Mouse (Mus musculus) liver, embryonic 11.5 days (tissue): ENCODE data around the gene Nipbl. TPM values are rescaled to one million over a fixed set of nuclear protein-coding genes. Genes with fewer than 3 reads are reported as not detected.

Source experiments
- ATAC-seq: fragments of 200-750 bp; cut with Nextera tagmentation; replicated peaks from 2 replicates; pipeline ENCODE4 v1.8.0; 2017; ENCODE audit warnings: moderate number of reproducible peaks, mild to moderate bottlenecking, moderate TSS enrichment, moderate library complexity; ENCODE audit not compliant: low FRiP score
- DNase-seq: peaks from one replicate; pipeline ENCODE4 v3.0.0-alpha.2; 2017; ENCODE audit warnings: low spot score
- H3K27ac ChIP-seq: fragments of 300-500 bp; sonication (generic); 2 replicates; pipeline ENCODE4 v1.5.1; 2014; ENCODE audit warnings: mild to moderate bottlenecking, low read depth, low read length, control low read depth
- H3K27me3 ChIP-seq: fragments of 300-500 bp; sonication (generic); replicated peaks from 2 replicates; pipeline ENCODE4 v1.6.1; 2014; ENCODE audit warnings: low read length, mixed read lengths; ENCODE audit not compliant: control insufficient read depth, insufficient read depth
- H3K36me3 ChIP-seq: fragments of 300-500 bp; sonication (generic); 2 replicates; pipeline ENCODE4 v1.6.1; 2014; ENCODE audit warnings: mild to moderate bottlenecking, low read length, moderate library complexity, mixed read lengths; ENCODE audit not compliant: control insufficient read depth, insufficient read depth
- H3K4me1 ChIP-seq: fragments of 300-500 bp; sonication (generic); replicated peaks from 2 replicates; pipeline ENCODE4 v1.6.1; 2014; ENCODE audit warnings: low read length, mixed read lengths; ENCODE audit not compliant: control insufficient read depth, insufficient read depth
- H3K4me2 ChIP-seq: fragments of 300-500 bp; sonication (generic); 2 replicates; pipeline ENCODE4 v1.6.1; 2014; ENCODE audit warnings: mild to moderate bottlenecking, control low read depth, moderate library complexity
- H3K4me3 ChIP-seq: fragments of 300-500 bp; sonication (generic); 2 replicates; pipeline ENCODE4 v1.5.1; 2014; ENCODE audit warnings: low read depth, low read length, control low read depth
- H3K9ac ChIP-seq: fragments of 300-500 bp; sonication (generic); 2 replicates; pipeline ENCODE4 v1.6.1; 2014; ENCODE audit warnings: low read depth, low read length, control low read depth
- H3K9me3 ChIP-seq: fragments of 300-500 bp; sonication (generic); 2 replicates; pipeline ENCODE4 v1.6.1; 2016; ENCODE audit warnings: low read length, inconsistent platforms, mixed read lengths; ENCODE audit not compliant: control insufficient read depth
- WGBS: fragments of 180-500 bp; shearing (Covaris S2); extraction: QIAGEN DNeasy Blood & Tissue Kit; methylation state at CpG from one replicate; pipeline ENCODE4 v1.1.7; 2014; 5-methylcytosine and 5-hydroxymethylcytosine counted together
- polyA plus RNA-seq: library from polyadenylated mRNA; unstranded; fragments of >200 nt; fragmentation: Nextera tagmentation; extraction: Ambion mirVana; gene quantifications from 2 replicates; pipeline ENCODE4 v1.2.1, GENCODE M21; 2014

Nipbl gene
- polyA plus RNA-seq, 1 experiment from 2014 or later = 16.8 TPM

DNA sequence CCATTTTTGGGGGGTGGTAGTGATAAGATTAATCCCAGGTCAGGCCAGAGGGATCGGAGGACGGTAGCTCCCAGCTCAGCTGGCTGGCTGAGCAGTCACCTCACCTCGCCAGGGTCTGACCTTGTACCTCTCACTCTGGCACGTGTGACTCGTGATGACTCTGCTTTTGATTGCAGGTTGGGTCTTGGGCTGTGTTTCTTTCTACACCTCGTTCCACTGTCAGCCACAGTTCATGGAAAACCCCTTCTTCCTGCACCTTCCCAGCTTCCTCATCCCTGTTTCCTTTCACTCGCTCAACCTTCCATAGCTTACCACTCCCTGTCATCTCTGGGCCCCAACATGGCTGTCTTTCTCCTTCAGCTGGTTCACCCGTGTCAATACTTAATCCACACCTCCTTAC lies 172.3 kb downstream of the Nipbl start:
- DNase-seq = no peak
- H3K4me3 ChIP-seq = no peak overlapping the region
- H3K9me3 ChIP-seq = no peaks in the 10 kb centered on the region
- H3K4me2 ChIP-seq = no peak overlapping the region
- no peak overlapping the region for H3K27ac ChIP-seq
- no peaks in the 10 kb centered on the region for H3K27me3 ChIP-seq
- H3K36me3 ChIP-seq = peaks cover 3% of the 10 kb centered on the region
- WGBS = 79% methylated on average over 8 of the region's 8 CpGs
- ATAC-seq = no peak
- no peak overlapping the region for H3K9ac ChIP-seq
- H3K4me1 ChIP-seq = no peaks in the 10 kb centered on the region

DNA sequence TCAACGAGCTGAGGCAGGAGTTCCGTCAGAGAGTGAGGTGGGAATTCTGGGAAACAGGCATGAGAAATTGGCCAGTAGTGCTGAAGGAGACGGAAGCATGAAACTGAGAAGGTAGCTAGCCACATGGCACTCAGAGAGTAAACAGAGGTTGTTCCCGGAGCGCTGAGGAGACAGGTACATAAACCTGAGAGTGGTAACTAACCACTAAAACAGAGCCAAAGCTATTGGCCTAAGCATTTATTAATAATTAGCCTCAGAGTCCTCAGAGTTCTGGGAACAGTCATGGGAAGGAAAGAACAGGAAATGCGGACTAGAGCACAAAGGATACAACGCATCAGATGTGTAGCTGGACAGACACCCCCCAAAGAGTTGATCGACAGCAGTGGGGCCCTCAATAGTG lies 176.0 kb downstream of the Nipbl start:
- no peak overlapping the region for H3K9ac ChIP-seq
- 88% methylated on average over 8 of the region's 8 CpGs for WGBS
- H3K27ac ChIP-seq = no peak overlapping the region
- DNase-seq = no peak
- no peaks in the 10 kb centered on the region for H3K9me3 ChIP-seq
- no peak for ATAC-seq
- H3K4me1 ChIP-seq = no peaks in the 10 kb centered on the region
- H3K36me3 ChIP-seq = peaks cover 3% of the 10 kb centered on the region
- no peaks in the 10 kb centered on the region for H3K27me3 ChIP-seq
- H3K4me3 ChIP-seq = no peak overlapping the region
- no peak overlapping the region for H3K4me2 ChIP-seq

DNA sequence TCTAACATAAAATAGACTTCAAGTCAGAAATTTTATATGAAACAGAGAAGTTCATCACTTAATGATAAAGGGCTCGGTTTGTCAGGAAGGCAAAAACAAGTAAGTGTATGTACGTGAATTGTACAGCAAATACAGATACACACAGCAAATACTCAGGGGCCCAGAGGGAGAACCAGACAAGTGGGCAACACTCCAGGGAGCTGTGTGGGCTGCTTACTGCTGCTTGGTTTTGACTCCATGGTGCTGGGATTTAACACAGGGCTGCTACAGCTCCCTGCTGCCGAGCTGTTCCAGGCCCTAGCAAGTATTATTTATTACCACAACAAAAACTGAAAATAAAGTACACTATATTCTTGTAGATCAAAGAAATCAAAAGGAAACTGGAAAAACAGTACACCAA lies 177.1 kb downstream of the Nipbl start:
- no peak overlapping the region for H3K9ac ChIP-seq
- no peak overlapping the region for H3K27ac ChIP-seq
- ATAC-seq = no peak
- no peaks in the 10 kb centered on the region for H3K4me1 ChIP-seq
- no peaks in the 10 kb centered on the region for H3K27me3 ChIP-seq
- no peak overlapping the region for H3K4me3 ChIP-seq
- no peaks in the 10 kb centered on the region for H3K9me3 ChIP-seq
- no peak for DNase-seq
- WGBS = 89% methylated on average over 3 of the region's 3 CpGs
- no peak overlapping the region for H3K4me2 ChIP-seq
- peaks cover 4% of the 10 kb centered on the region; the same call in 1 of the 2 replicates for H3K36me3 ChIP-seq

DNA sequence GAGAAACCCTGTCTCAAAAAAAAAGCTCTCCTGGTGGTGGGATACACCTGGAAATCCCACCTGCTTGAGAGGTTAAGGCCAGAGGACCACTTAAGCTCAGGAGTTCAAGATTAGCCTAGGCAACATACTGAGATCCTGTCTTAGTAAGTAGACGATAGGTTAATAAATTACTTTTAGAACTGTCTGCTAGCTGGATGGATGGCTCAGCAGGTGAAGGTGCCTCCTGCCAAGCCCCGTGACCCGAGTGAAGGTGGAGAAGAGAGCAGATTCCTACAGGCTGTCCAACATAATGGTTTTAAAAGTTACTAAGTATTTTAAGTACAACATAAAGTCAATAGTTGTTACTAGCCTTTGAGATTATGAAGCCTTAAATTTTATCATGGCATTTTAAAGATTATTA lies 178.3 kb downstream of the Nipbl start:
- H3K27me3 ChIP-seq = no peaks in the 10 kb centered on the region
- H3K4me2 ChIP-seq = no peak overlapping the region
- H3K4me3 ChIP-seq = no peak overlapping the region
- DNase-seq (no peak), ATAC-seq (no peak)
- no peaks in the 10 kb centered on the region for H3K9me3 ChIP-seq
- H3K9ac ChIP-seq = no peak overlapping the region
- H3K36me3 ChIP-seq = 0 out of 2 replicates have a peak, but pooled peaks cover 2% of the 10 kb centered on the region
- H3K4me1 ChIP-seq = no peaks in the 10 kb centered on the region
- H3K27ac ChIP-seq = no peak overlapping the region
- 88% methylated on average over 3 of the region's 3 CpGs for WGBS

Other genes with a start within 250 kb of the Nipbl start
- gene Gm2310, start 75.5 kb upstream of the Nipbl start, polyA plus RNA-seq = not detected in 2 replicates